Mouse (Mus musculus) MEL (cell line): ENCODE results near the gene N4bp2l1. TPM values are rescaled to one million over a fixed set of nuclear protein-coding genes. Genes with fewer than 3 reads are reported as not detected.

Experiments used
- DNase-seq: peaks from one replicate; pipeline ENCODE4 v3.0.0; 2011; ENCODE audit warnings: low read depth, low spot score
- H3K27ac ChIP-seq: 2 replicates; pipeline ENCODE4 v1.5.1; 2012; ENCODE audit warnings: low read depth, mild to moderate bottlenecking, control low read depth, low read length, moderate library complexity; ENCODE audit not compliant: control insufficient read depth
- H3K27me3 ChIP-seq, 2 experiments: fragments of 150-350 bp in 1 of 2; sonication (generic) in 1 of 2; 2 replicates each; pipeline ENCODE4 v1.6.1; 2012; ENCODE audit warnings: low read length in 2 of 2, mild to moderate bottlenecking in 2 of 2, improper control_type of control experiment in 1 of 2, moderate library complexity in 1 of 2; ENCODE audit not compliant: insufficient read depth in 2 of 2, control insufficient read depth in 1 of 2
- H3K36me3 ChIP-seq, 2 experiments: 2 replicates each; pipeline ENCODE4 v1.6.1; 2012 to 2014; ENCODE audit warnings: low read length in 2 of 2, improper control_type of control experiment in 1 of 2, inconsistent platforms in 1 of 2, mild to moderate bottlenecking in 1 of 2; ENCODE audit not compliant: insufficient read depth in 2 of 2, control insufficient read depth in 1 of 2
- H3K4me1 ChIP-seq, 2 experiments: fragments of 150-350 bp in 1 of 2; sonication (generic) in 1 of 2; 2 replicates each; pipeline ENCODE4 v1.6.1; 2012; ENCODE audit warnings: low read length in 2 of 2, improper control_type of control experiment in 1 of 2, mild to moderate bottlenecking in 1 of 2; ENCODE audit not compliant: insufficient read depth in 2 of 2, control insufficient read depth in 1 of 2
- H3K4me3 ChIP-seq, 2 experiments: fragments of 150-350 bp in 1 of 2; sonication (generic) in 1 of 2; 2 replicates each; pipeline ENCODE4 v1.5.1; 2012; ENCODE audit warnings: low read depth in 2 of 2, low read length in 2 of 2, mild to moderate bottlenecking in 2 of 2, moderate library complexity in 2 of 2, control low read depth in 1 of 2, improper control_type of control experiment in 1 of 2; ENCODE audit not compliant: control insufficient read depth in 1 of 2, insufficient read depth in 1 of 2
- H3K79me2 ChIP-seq: 2 replicates; pipeline ENCODE4 v1.6.1; 2012; ENCODE audit warnings: mild to moderate bottlenecking, low read length, moderate library complexity; ENCODE audit not compliant: control insufficient read depth, poor library complexity, insufficient read depth
- H3K9ac ChIP-seq: 2 replicates; pipeline ENCODE4 v1.6.1; 2012; ENCODE audit warnings: low read depth, mild to moderate bottlenecking, control low read depth, low read length, moderate library complexity; ENCODE audit not compliant: control insufficient read depth, poor library complexity, severe bottlenecking
- H3K9me3 ChIP-seq: fragments of 150-350 bp; sonication (generic); replicated peaks from 2 replicates; pipeline ENCODE4 v1.6.1; 2012; ENCODE audit warnings: mild to moderate bottlenecking, low read length, improper control_type of control experiment, moderate library complexity; ENCODE audit not compliant: insufficient read depth
- BHLHE40 ChIP-seq: IDR thresholded peaks from 2 replicates; pipeline ENCODE4 v1.6.1; 2012; ENCODE audit warnings: low read depth, mild to moderate bottlenecking, inconsistent platforms, low read length, improper control_type of control experiment, borderline replicate concordance
- CHD2 ChIP-seq: IDR thresholded peaks from 2 replicates; pipeline ENCODE4 v1.6.1; 2011; ENCODE audit warnings: low read length, improper control_type of control experiment
- CTCF ChIP-seq, 3 experiments: IDR thresholded peaks in 2 of 3; conservative IDR thresholded peaks in 1 of 3; 2 replicates each; pipeline ENCODE4 v1.5.1; 2011 to 2012; ENCODE audit warnings: low read length in 3 of 3, low read depth in 2 of 3, mild to moderate bottlenecking in 2 of 3, improper control_type of control experiment in 1 of 3, inconsistent platforms in 1 of 3, mixed read lengths in 1 of 3, moderate library complexity in 1 of 3; ENCODE audit not compliant: control insufficient read depth in 1 of 3, insufficient read depth in 1 of 3, poor library complexity in 1 of 3, severe bottlenecking in 1 of 3
- ELF1 ChIP-seq: IDR thresholded peaks from 2 replicates; pipeline ENCODE4 v1.6.1; 2014; ENCODE audit warnings: low read depth, mild to moderate bottlenecking, inconsistent platforms, low read length, improper control_type of control experiment, moderate library complexity
- EP300 ChIP-seq, 2 experiments: IDR thresholded peaks; 2 replicates each; pipeline ENCODE4 v1.6.1; 2011; ENCODE audit warnings: improper control_type of control experiment in 2 of 2, low read length in 2 of 2, low read depth in 1 of 2, mild to moderate bottlenecking in 1 of 2
- ETS1 ChIP-seq: IDR thresholded peaks from 2 replicates; pipeline ENCODE4 v1.6.1; 2012; ENCODE audit warnings: low read depth, mild to moderate bottlenecking, inconsistent platforms, low read length, improper control_type of control experiment, moderate library complexity
- HCFC1 ChIP-seq: IDR thresholded peaks from 2 replicates; pipeline ENCODE4 v1.6.1; 2012; ENCODE audit warnings: low read depth, mild to moderate bottlenecking, inconsistent platforms, low read length, improper control_type of control experiment, moderate library complexity
- KAT2A ChIP-seq: conservative IDR thresholded peaks from 2 replicates; pipeline ENCODE4 v1.6.1; 2012; ENCODE audit warnings: low read depth, low read length, improper control_type of control experiment, inconsistent platforms
- MAZ ChIP-seq: IDR thresholded peaks from 2 replicates; pipeline ENCODE4 v1.6.1; 2012; ENCODE audit warnings: low read depth, mild to moderate bottlenecking, inconsistent platforms, low read length, improper control_type of control experiment
- NELFE ChIP-seq: IDR thresholded peaks from 2 replicates; pipeline ENCODE4 v1.6.1; 2011; ENCODE audit warnings: low read depth, low read length, improper control_type of control experiment
- SIN3A ChIP-seq: IDR thresholded peaks from 2 replicates; pipeline ENCODE4 v1.6.1; 2012; ENCODE audit warnings: low read length, improper control_type of control experiment, inconsistent platforms
- TBP ChIP-seq: IDR thresholded peaks from 2 replicates; pipeline ENCODE4 v1.8.0; 2011; ENCODE audit warnings: low read depth, low read length, improper control_type of control experiment
- UBTF ChIP-seq: IDR thresholded peaks from 2 replicates; pipeline ENCODE4 v1.6.1; 2012; ENCODE audit warnings: low read depth, mild to moderate bottlenecking, inconsistent platforms, low read length, improper control_type of control experiment, moderate library complexity, borderline replicate concordance; ENCODE audit not compliant: insufficient read depth
- USF1 ChIP-seq: IDR thresholded peaks from 2 replicates; pipeline ENCODE4 v1.6.1; 2014; ENCODE audit warnings: low read depth, mild to moderate bottlenecking, inconsistent platforms, low read length, improper control_type of control experiment, moderate library complexity
- ZC3H11A ChIP-seq: IDR thresholded peaks from 2 replicates; pipeline ENCODE4 v1.6.1; 2012; ENCODE audit warnings: low read depth, mild to moderate bottlenecking, inconsistent platforms, low read length, improper control_type of control experiment
- polyA plus RNA-seq, 2 experiments: library from polyadenylated mRNA; stranded (reverse) in 1 of 2; unstranded in 1 of 2; fragments of >175 nt in 1 of 2; fragments of >200 nt in 1 of 2; gene quantifications; 2 replicates each; pipeline versions ENCODE4 v1.2.1 to v1.2.4; 2012; ENCODE audit warnings: low replicate concordance in 2 of 2, low read depth in 1 of 2; ENCODE audit not compliant: insufficient read length in 2 of 2, insufficient read depth in 1 of 2, missing spikeins in 1 of 2
- total RNA-seq: library from RNA; depleted of rRNA; stranded (reverse); fragments of 300-350 nt; gene quantifications from 2 replicates; pipeline ENCODE4 v1.2.3, GENCODE M21; 2012

The N4bp2l1 gene
- total and polyA plus RNA-seq, 3 experiments, result 2.6 to 15.0 TPM; not detected in 1

DNA sequence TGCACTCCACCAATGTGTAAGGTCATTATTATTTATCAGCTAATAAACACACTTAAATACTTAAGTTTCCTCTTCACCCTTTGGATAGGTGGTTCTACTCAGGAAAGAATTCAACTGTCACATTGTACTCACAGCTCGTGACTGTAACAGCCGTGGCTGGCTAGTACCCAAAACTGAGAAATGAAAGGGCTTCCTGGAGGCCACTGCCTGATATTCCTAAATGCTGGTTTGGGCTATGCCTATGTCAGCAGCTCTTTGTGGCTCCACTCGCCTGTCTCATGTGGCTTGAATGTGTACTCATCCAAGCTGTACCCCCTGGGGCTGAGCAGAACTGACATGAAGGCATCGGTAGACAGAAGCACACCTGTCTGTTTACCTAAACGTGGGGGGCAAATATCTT is 22.1 kb downstream of the N4bp2l1 start:
- Histone ChIP-seq H3K4me1 (peaks cover 16 to 24% of the 10 kb centered on the region in 2 experiments), H3K9me3 (no peaks in the 10 kb centered on the region), H3K4me3 (no peak overlapping the region), H3K36me3 (peaks cover 4 to 20% of the 10 kb centered on the region in 2 experiments; a peak in 3 of 4 replicates), H3K9ac (no peak overlapping the region), H3K27me3 (no peaks in the 10 kb centered on the region), H3K27ac (no peak overlapping the region), H3K79me2 (no peaks in the 10 kb centered on the region)
- no peak for DNase-seq
- TF ChIP-seq ETS1 (no peak), ZC3H11A (no peak), CHD2 (no peak), ELF1 (no peak), MAZ (no peak), NELFE (no peak), TBP (no peak)

DNA sequence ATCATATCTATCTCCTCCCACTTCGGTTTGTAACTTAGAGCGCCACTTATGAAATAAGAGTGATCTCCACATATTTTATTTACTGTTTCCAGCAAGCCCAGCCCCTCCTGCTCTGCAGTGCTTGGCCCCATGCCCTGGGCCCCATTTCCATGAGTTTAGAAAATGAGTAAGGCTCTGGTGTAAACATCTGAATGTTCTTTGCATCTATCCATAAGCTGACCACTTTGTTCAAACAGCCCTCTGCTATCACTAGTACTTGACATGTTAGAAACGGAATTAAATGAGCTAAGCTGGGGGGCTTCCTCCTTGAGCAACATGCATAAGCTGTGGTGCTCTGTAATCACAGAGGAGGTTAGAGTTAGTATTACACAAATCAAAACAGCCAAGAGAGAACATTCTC is 22.6 kb downstream of the N4bp2l1 start:
- no peaks in the 10 kb centered on the region for H3K9me3 ChIP-seq
- peaks cover 4 to 16% of the 10 kb centered on the region in 2 experiments; a peak in 3 of 4 replicates for H3K36me3 ChIP-seq
- H3K79me2 ChIP-seq, result no peaks in the 10 kb centered on the region
- no peaks in the 10 kb centered on the region for H3K27me3 ChIP-seq
- peaks cover 13 to 21% of the 10 kb centered on the region in 2 experiments for H3K4me1 ChIP-seq
- TF ChIP-seq CTCF (IDR thresholded peaks at IDR 0.05 in 2 of 3, conservative IDR thresholded peaks at IDR 0.05 in 1 of 3; ENCODE audit: control insufficient read depth in 1 of 3, insufficient read depth in 1 of 3, low read depth in 2 of 3, low read length in 3 of 3, poor library complexity in 1 of 3, severe bottlenecking in 1 of 3), result no peak
- TF ChIP-seq USF1, result no peak
- no peak for TF ChIP-seq TBP
- TF ChIP-seq MAZ, result no peak
- TF ChIP-seq SIN3A, result no peak
- TF ChIP-seq BHLHE40, result no peak
- TF ChIP-seq HCFC1, result no peak
- TF ChIP-seq UBTF, result no peak
- no peak for TF ChIP-seq EP300 (IDR thresholded peaks at IDR 0.05; ENCODE audit: low read depth in 1 of 2, low read length in 2 of 2)
- no peak for TF ChIP-seq KAT2A
- TF ChIP-seq, all 39 proteins: peak for 0
- no peak overlapping the region for H3K27ac ChIP-seq
- H3K4me3 ChIP-seq, result no peak overlapping the region
- no peak for DNase-seq
- no peak overlapping the region for H3K9ac ChIP-seq
